Mouse (Mus musculus) forebrain, embryonic 11.5 days (tissue): ENCODE measurements at regions not wholly inside any gene's neighbourhood (a gene's known extent, or its start where the extent isn't known, plus 50 kb on each side); places are given as distances from the start of the nearest gene placed in this dataset.
"Not testable (repeated sequence)": the region's sequence is repeated elsewhere in the genome, so short reads cannot be mapped to it uniquely, and the experiment has no call there.

Source experiments
- ATAC-seq: fragments of 200-750 bp; cut with Nextera tagmentation; replicated peaks from 2 replicates; pipeline ENCODE4 v1.8.0; 2017; ENCODE audit warnings: moderate TSS enrichment; ENCODE audit not compliant: low FRiP score
- DNase-seq: peaks from one replicate; pipeline ENCODE4 v3.0.0-alpha.2; 2017; ENCODE audit warnings: low spot score
- H3K27ac ChIP-seq: fragments of 300-500 bp; sonication (generic); 2 replicates; pipeline ENCODE4 v1.5.1; 2014; ENCODE audit warnings: low read depth, low read length
- H3K27me3 ChIP-seq: fragments of 300-500 bp; sonication (generic); 2 replicates; pipeline ENCODE4 v1.6.1; 2014; ENCODE audit warnings: mild to moderate bottlenecking, low read length, mixed read lengths; ENCODE audit not compliant: control insufficient read depth, insufficient read depth
- H3K36me3 ChIP-seq: fragments of 300-500 bp; sonication (generic); 2 replicates; pipeline ENCODE4 v1.6.1; 2014; ENCODE audit warnings: mild to moderate bottlenecking, low read length, moderate library complexity, mixed read lengths; ENCODE audit not compliant: control insufficient read depth, insufficient read depth
- H3K4me1 ChIP-seq: fragments of 300-500 bp; sonication (generic); replicated peaks from 2 replicates; pipeline ENCODE4 v1.6.1; 2014; ENCODE audit warnings: low read length, mixed read lengths; ENCODE audit not compliant: control insufficient read depth, insufficient read depth
- H3K4me2 ChIP-seq: fragments of 300-500 bp; sonication (generic); 2 replicates; pipeline ENCODE4 v1.6.1; 2014; ENCODE audit warnings: low read depth, mild to moderate bottlenecking, low read length, moderate library complexity, mixed read lengths; ENCODE audit not compliant: severe bottlenecking
- H3K4me3 ChIP-seq: fragments of 300-500 bp; sonication (generic); 2 replicates; pipeline ENCODE4 v1.5.1; 2014; ENCODE audit warnings: low read depth, low read length
- H3K9ac ChIP-seq: fragments of 300-500 bp; sonication (generic); 2 replicates; pipeline ENCODE4 v1.6.1; 2014; ENCODE audit warnings: low read length
- H3K9me3 ChIP-seq: fragments of 300-500 bp; sonication (generic); 2 replicates; pipeline ENCODE4 v1.6.1; 2016; ENCODE audit warnings: low read length, mixed read lengths; ENCODE audit not compliant: control insufficient read depth
- WGBS: fragments of 180-500 bp; shearing (Covaris S2); extraction: QIAGEN DNeasy Blood & Tissue Kit; methylation state at CpG from one replicate; pipeline ENCODE4 v1.1.7; 2014; 5-methylcytosine and 5-hydroxymethylcytosine counted together

GRCm38 (mm10) chr6:22657401-22657800 lies 217.9 kb upstream of the Ptprz1 start:
- not testable (repeated sequence) for H3K36me3 ChIP-seq, H3K9ac ChIP-seq, H3K27me3 ChIP-seq, H3K4me1 ChIP-seq, H3K9me3 ChIP-seq, H3K27ac ChIP-seq, H3K4me3 ChIP-seq, ATAC-seq, H3K4me2 ChIP-seq, DNase-seq
- WGBS, result 93% methylated on average over 14 of the region's 15 CpGs

- Histone ChIP-seq H3K4me3 (no peak overlapping the region), H3K27ac (no peak overlapping the region), H3K27me3 (no peaks in the 10 kb centered on the region), H3K36me3 (no peaks in the 10 kb centered on the region), H3K9ac (no peak overlapping the region), H3K4me2 (no peak overlapping the region), H3K9me3 (no peaks in the 10 kb centered on the region), H3K4me1 (no peaks in the 10 kb centered on the region)
- ATAC-seq, result no peak
- DNase-seq, result no peak
These were observed 235.2 kb upstream of the Ptprz1 start for GRCm38 (mm10) chr6:22640100-22640499.

DNA sequence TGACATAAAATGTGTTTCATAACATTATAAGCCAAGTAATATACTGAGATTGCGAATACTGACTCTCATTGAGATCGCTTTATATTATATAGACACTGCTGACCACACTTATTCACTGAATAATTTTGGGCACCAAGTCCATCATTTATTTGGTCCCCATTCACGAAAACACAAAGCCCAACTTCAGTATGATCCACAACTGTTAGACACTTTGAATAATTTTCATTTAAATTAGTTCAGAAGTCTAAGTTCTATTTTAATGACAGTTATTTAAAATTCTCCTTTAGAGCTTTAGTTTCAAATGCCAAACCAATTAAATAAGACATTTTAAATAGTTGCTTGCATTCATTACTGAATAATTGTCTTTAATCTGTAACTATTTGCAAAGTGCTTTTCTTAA lies 240.2 kb upstream of the Ptprz1 start:
- ATAC-seq, result no peak

GRCm38 (mm10) chr6:22634740-22635139 lies 240.6 kb upstream of the Ptprz1 start:
- DNase-seq, result no peak
- no peaks in the 10 kb centered on the region for H3K9me3 ChIP-seq
- no peak overlapping the region for H3K27ac ChIP-seq
- H3K4me3 ChIP-seq, result no peak overlapping the region
- no peaks in the 10 kb centered on the region for H3K36me3 ChIP-seq
- no peak overlapping the region for H3K9ac ChIP-seq
- H3K4me1 ChIP-seq, result no peaks in the 10 kb centered on the region
- no peak for ATAC-seq
- no peak overlapping the region for H3K4me2 ChIP-seq
- H3K27me3 ChIP-seq, result no peaks in the 10 kb centered on the region
- 61% methylated on average over 5 of the region's 5 CpGs for WGBS

More for the DNA sequence above, 240.2 kb upstream of the Ptprz1 start:
- Histone ChIP-seq H3K4me3 (no peak overlapping the region), H3K36me3 (no peaks in the 10 kb centered on the region), H3K9me3 (no peaks in the 10 kb centered on the region), H3K9ac (no peak overlapping the region), H3K27ac (no peak overlapping the region), H3K27me3 (no peaks in the 10 kb centered on the region), H3K4me2 (no peak overlapping the region), H3K4me1 (no peaks in the 10 kb centered on the region)
- 80% methylated on average over 3 of the region's 3 CpGs for WGBS
- DNase-seq, result no peak

- WGBS, result 70% methylated on average over 5 of the region's 5 CpGs
- no peaks in the 10 kb centered on the region for H3K27me3 ChIP-seq
- H3K9me3 ChIP-seq, result no peaks in the 10 kb centered on the region
- no peak for ATAC-seq
- H3K36me3 ChIP-seq, result no peaks in the 10 kb centered on the region
- no peak overlapping the region for H3K9ac ChIP-seq
- DNase-seq, result no peak
- no peak overlapping the region for H3K27ac ChIP-seq
- H3K4me1 ChIP-seq, result no peaks in the 10 kb centered on the region
- H3K4me2 ChIP-seq, result no peak overlapping the region
- no peak overlapping the region for H3K4me3 ChIP-seq
These were observed 235.5 kb upstream of the Fam3c start for GRCm38 (mm10) chr6:22591592-22591991.

GRCm38 (mm10) chr6:22584851-22585250 lies 228.8 kb upstream of the Fam3c start:
- no peak overlapping the region for H3K9ac ChIP-seq
- no peak for DNase-seq
- H3K4me1 ChIP-seq, result no peaks in the 10 kb centered on the region
- H3K27me3 ChIP-seq, result no peaks in the 10 kb centered on the region
- ATAC-seq, result no peak
- H3K4me3 ChIP-seq, result no peak overlapping the region
- no peak overlapping the region for H3K27ac ChIP-seq
- WGBS, result 39% methylated on average over 4 of the region's 4 CpGs
- no peak overlapping the region for H3K4me2 ChIP-seq
- H3K9me3 ChIP-seq, result no peaks in the 10 kb centered on the region
- no peaks in the 10 kb centered on the region for H3K36me3 ChIP-seq

- Histone ChIP-seq H3K4me3 (no peak overlapping the region), H3K4me1 (no peaks in the 10 kb centered on the region), H3K27ac (no peak overlapping the region), H3K4me2 (no peak overlapping the region), H3K36me3 (no peaks in the 10 kb centered on the region), H3K27me3 (no peaks in the 10 kb centered on the region), H3K9me3 (no peaks in the 10 kb centered on the region), H3K9ac (no peak overlapping the region)
- ATAC-seq, result no peak
- 72% methylated on average over 1 of the region's 1 CpGs for WGBS
- DNase-seq, result no peak
These were observed 216.9 kb upstream of the Fam3c start for GRCm38 (mm10) chr6:22572925-22573324.

GRCm38 (mm10) chr6:22567891-22568290 lies 211.8 kb upstream of the Fam3c start:
- Histone ChIP-seq H3K9me3 (no peaks in the 10 kb centered on the region), H3K27me3 (no peaks in the 10 kb centered on the region), H3K4me3 (no peak overlapping the region), H3K36me3 (no peaks in the 10 kb centered on the region), H3K9ac (no peak overlapping the region), H3K27ac (no peak overlapping the region), H3K4me1 (no peaks in the 10 kb centered on the region), H3K4me2 (no peak overlapping the region)
- 90% methylated on average over 9 of the region's 9 CpGs for WGBS
- DNase-seq, result no peak
- ATAC-seq, result no peak

- 88% methylated on average over 13 of the region's 13 CpGs for WGBS
- no peak overlapping the region for H3K9ac ChIP-seq
- ATAC-seq (peak; percentile 61; the same call in 1 of the 2 replicates), DNase-seq (no peak)
- no peaks in the 10 kb centered on the region for H3K9me3 ChIP-seq
- no peak overlapping the region for H3K4me2 ChIP-seq
- no peak overlapping the region for H3K27ac ChIP-seq
- no peaks in the 10 kb centered on the region for H3K4me1 ChIP-seq
- H3K27me3 ChIP-seq, result no peaks in the 10 kb centered on the region
- no peaks in the 10 kb centered on the region for H3K36me3 ChIP-seq
- H3K4me3 ChIP-seq, result no peak overlapping the region
These were observed 192.5 kb upstream of the Fam3c start for GRCm38 (mm10) chr6:22548296-22549245.
